Mouse (Mus musculus) embryonic facial prominence, embryonic 15.5 days (tissue): ENCODE results near the gene Hexb. TPM values are rescaled to one million over a fixed set of nuclear protein-coding genes. Genes with fewer than 3 reads are reported as not detected.

ENCODE experiments used
- ATAC-seq: fragments of 200-750 bp; cut with Nextera tagmentation; 2 replicates; pipeline ENCODE4 v1.8.0; 2017; ENCODE audit warnings: low read depth, moderate TSS enrichment; ENCODE audit not compliant: insufficient number of reproducible peaks, low FRiP score, low TSS enrichment
- H3K27ac ChIP-seq: fragments of 300-500 bp; sonication (generic); replicated peaks from 2 replicates; pipeline ENCODE4 v1.5.1; 2015; ENCODE audit warnings: mild to moderate bottlenecking, inconsistent platforms
- H3K27me3 ChIP-seq: fragments of 300-500 bp; sonication (generic); 2 replicates; pipeline ENCODE4 v1.6.1; 2015; ENCODE audit warnings: inconsistent platforms
- H3K36me3 ChIP-seq: fragments of 300-500 bp; sonication (generic); 2 replicates; pipeline ENCODE4 v1.6.1; 2015; ENCODE audit warnings: mild to moderate bottlenecking, inconsistent platforms
- H3K4me1 ChIP-seq: fragments of 300-500 bp; sonication (generic); 2 replicates; pipeline ENCODE4 v1.6.1; 2015; ENCODE audit warnings: inconsistent platforms
- H3K4me2 ChIP-seq: fragments of 300-500 bp; sonication (generic); replicated peaks from 2 replicates; pipeline ENCODE4 v1.6.1; 2015; ENCODE audit warnings: mild to moderate bottlenecking, inconsistent platforms
- H3K4me3 ChIP-seq: fragments of 300-500 bp; sonication (generic); replicated peaks from 2 replicates; pipeline ENCODE4 v1.5.1; 2015; ENCODE audit warnings: mild to moderate bottlenecking, inconsistent platforms
- H3K9ac ChIP-seq: fragments of 300-500 bp; sonication (generic); 2 replicates; pipeline ENCODE4 v1.6.1; 2015; ENCODE audit warnings: inconsistent platforms
- H3K9me3 ChIP-seq: fragments of 300-500 bp; sonication (generic); replicated peaks from 2 replicates; pipeline ENCODE4 v1.6.1; 2016; ENCODE audit warnings: inconsistent platforms
- WGBS: fragments of 180-500 bp; shearing (Covaris S2); methylation state at CpG from one replicate; pipeline ENCODE4 v1.1.7; 2015; 5-methylcytosine and 5-hydroxymethylcytosine counted together
- polyA plus RNA-seq: library from polyadenylated mRNA; unstranded; fragments of >200 nt; fragmentation: Nextera tagmentation; extraction: Ambion mirVana; gene quantifications from 2 replicates; pipeline ENCODE4 v1.2.1, GENCODE M21; 2015

The Hexb gene
- polyA plus RNA-seq, 1 experiment from 2014 or later, result 49.6 TPM

- H3K4me1 ChIP-seq, result no peaks in the 10 kb centered on the region
These were observed 25.7 kb upstream of the Hexb start for GRCm38 (mm10) chr13:97223856-97224255.

GRCm38 (mm10) chr13:97220022-97220421 is 21.9 kb upstream of the Hexb start:
- no peak overlapping the region for H3K27ac ChIP-seq
- H3K9me3 ChIP-seq, result no peaks in the 10 kb centered on the region
- H3K4me1 ChIP-seq, result no peaks in the 10 kb centered on the region
- H3K27me3 ChIP-seq, result no peaks in the 10 kb centered on the region
- no peak overlapping the region for H3K4me3 ChIP-seq
- H3K36me3 ChIP-seq, result no peaks in the 10 kb centered on the region
- H3K9ac ChIP-seq, result no peak overlapping the region
- no peak overlapping the region for H3K4me2 ChIP-seq
- WGBS, result 89% methylated on average over 3 of the region's 3 CpGs
- ATAC-seq, result no peak

More at GRCm38 (mm10) chr13:97223856-97224255, 25.7 kb upstream of the Hexb start:
- Histone ChIP-seq H3K36me3 (no peaks in the 10 kb centered on the region), H3K9ac (no peak overlapping the region), H3K4me3 (no peak overlapping the region), H3K4me2 (no peak overlapping the region), H3K9me3 (0 out of 2 replicates have a peak, but pooled peaks cover 4% of the 10 kb centered on the region), H3K27me3 (no peaks in the 10 kb centered on the region), H3K27ac (no peak overlapping the region)
- ATAC-seq, result no peak
- 85% methylated on average over 8 of the region's 8 CpGs for WGBS

GRCm38 (mm10) chr13:97216196-97216595 is 18.0 kb upstream of the Hexb start:
- Histone ChIP-seq H3K9ac (no peak overlapping the region), H3K4me2 (no peak overlapping the region), H3K9me3 (no peaks in the 10 kb centered on the region), H3K4me3 (no peak overlapping the region), H3K36me3 (no peaks in the 10 kb centered on the region), H3K4me1 (no peaks in the 10 kb centered on the region), H3K27me3 (no peaks in the 10 kb centered on the region), H3K27ac (no peak overlapping the region)
- ATAC-seq, result no peak
- WGBS, result 61% methylated on average over 5 of the region's 5 CpGs

- Histone ChIP-seq H3K36me3 (no peaks in the 10 kb centered on the region), H3K4me3 (no peak overlapping the region), H3K4me1 (no peaks in the 10 kb centered on the region), H3K27me3 (no peaks in the 10 kb centered on the region), H3K9ac (no peak overlapping the region), H3K27ac (no peak overlapping the region), H3K4me2 (no peak overlapping the region), H3K9me3 (no peaks in the 10 kb centered on the region)
- WGBS, result 31% methylated on average over 4 of the region's 4 CpGs
- no peak for ATAC-seq
These were observed 17.4 kb upstream of the Hexb start for GRCm38 (mm10) chr13:97215563-97215962.

GRCm38 (mm10) chr13:97214583-97215268 is 16.6 kb upstream of the Hexb start:
- ATAC-seq, result no peak
- 55% methylated on average over 3 of the region's 3 CpGs for WGBS

GRCm38 (mm10) chr13:97208500-97209010 is 10.4 kb upstream of the Hexb start:
- no peak overlapping the region for H3K9ac ChIP-seq
- H3K36me3 ChIP-seq, result no peaks in the 10 kb centered on the region
- H3K9me3 ChIP-seq, result no peaks in the 10 kb centered on the region
- peaks cover 6% of the 10 kb centered on the region; the same call in 1 of the 2 replicates for H3K4me1 ChIP-seq
- 81% methylated on average over 3 of the region's 3 CpGs for WGBS
- no peak overlapping the region for H3K4me2 ChIP-seq
- H3K4me3 ChIP-seq, result no peak overlapping the region
- H3K27me3 ChIP-seq, result no peaks in the 10 kb centered on the region
- no peak for ATAC-seq
- H3K27ac ChIP-seq, result no peak overlapping the region

More at GRCm38 (mm10) chr13:97214583-97215268, 16.6 kb upstream of the Hexb start:
- Histone ChIP-seq H3K36me3 (no peaks in the 10 kb centered on the region), H3K4me2 (no peak overlapping the region), H3K4me3 (no peak overlapping the region), H3K9me3 (no peaks in the 10 kb centered on the region), H3K27ac (no peak overlapping the region), H3K27me3 (no peaks in the 10 kb centered on the region), H3K4me1 (no peaks in the 10 kb centered on the region), H3K9ac (no peak overlapping the region)

- Histone ChIP-seq H3K27ac (no peak overlapping the region), H3K36me3 (no peaks in the 10 kb centered on the region), H3K27me3 (no peaks in the 10 kb centered on the region), H3K4me1 (peaks cover 6% of the 10 kb centered on the region; the same call in 1 of the 2 replicates), H3K4me2 (no peak overlapping the region), H3K4me3 (no peak overlapping the region), H3K9me3 (no peaks in the 10 kb centered on the region), H3K9ac (no peak overlapping the region)
- ATAC-seq, result no peak
- WGBS, result 46% methylated on average over 7 of the region's 7 CpGs
These were observed 9.9 kb upstream of the Hexb start for GRCm38 (mm10) chr13:97208112-97208478.

GRCm38 (mm10) chr13:97207472-97208111 is 9.4 kb upstream of the Hexb start:
- H3K27me3 ChIP-seq, result no peaks in the 10 kb centered on the region

GRCm38 (mm10) chr13:97206046-97206445 is 7.9 kb upstream of the Hexb start:
- H3K9me3 ChIP-seq, result no peaks in the 10 kb centered on the region
- 85% methylated on average over 2 of the region's 2 CpGs for WGBS
- H3K4me3 ChIP-seq, result no peak overlapping the region
- no peaks in the 10 kb centered on the region for H3K27me3 ChIP-seq
- H3K4me2 ChIP-seq, result no peak overlapping the region
- H3K4me1 ChIP-seq, result peaks cover 6% of the 10 kb centered on the region; the same call in 1 of the 2 replicates
- H3K36me3 ChIP-seq, result no peaks in the 10 kb centered on the region
- H3K9ac ChIP-seq, result no peak overlapping the region
- no peak for ATAC-seq
- no peak overlapping the region for H3K27ac ChIP-seq

More at GRCm38 (mm10) chr13:97207472-97208111, 9.4 kb upstream of the Hexb start:
- 79% methylated on average over 7 of the region's 7 CpGs for WGBS
- H3K9me3 ChIP-seq, result no peaks in the 10 kb centered on the region
- H3K4me2 ChIP-seq, result no peak overlapping the region
- no peaks in the 10 kb centered on the region for H3K36me3 ChIP-seq
- H3K4me1 ChIP-seq, result peaks cover 6% of the 10 kb centered on the region; the same call in 1 of the 2 replicates
- H3K27ac ChIP-seq, result no peak overlapping the region
- H3K9ac ChIP-seq, result no peak overlapping the region
- H3K4me3 ChIP-seq, result no peak overlapping the region
- no peak for ATAC-seq

GRCm38 (mm10) chr13:97205052-97205701 is 7.0 kb upstream of the Hexb start:
- peak; percentile 82 for ATAC-seq
- no peaks in the 10 kb centered on the region for H3K36me3 ChIP-seq

GRCm38 (mm10) chr13:97201896-97202295 is 3.7 kb upstream of the Hexb start:
- Histone ChIP-seq H3K36me3 (no peaks in the 10 kb centered on the region), H3K9me3 (no peaks in the 10 kb centered on the region), H3K4me1 (peaks cover 6% of the 10 kb centered on the region; the same call in 1 of the 2 replicates), H3K4me2 (no peak overlapping the region), H3K4me3 (no peak overlapping the region), H3K27ac (no peak overlapping the region), H3K9ac (no peak overlapping the region), H3K27me3 (no peaks in the 10 kb centered on the region)
- 69% methylated on average over 4 of the region's 4 CpGs for WGBS
- ATAC-seq, result no peak

More at GRCm38 (mm10) chr13:97205052-97205701, 7.0 kb upstream of the Hexb start:
- Histone ChIP-seq H3K27ac (peak overlapping the region; percentile 82), H3K9ac (0 out of 2 replicates have a peak overlapping the region, but pooled peaks have one; percentile 16), H3K4me3 (peak overlapping the region; percentile 43), H3K4me2 (peak overlapping the region; percentile 56), H3K4me1 (peaks cover 6% of the 10 kb centered on the region; the same call in 1 of the 2 replicates), H3K9me3 (no peaks in the 10 kb centered on the region), H3K27me3 (no peaks in the 10 kb centered on the region)
- 7% methylated on average over 18 of the region's 18 CpGs for WGBS
